Mouse (Mus musculus): ENCODE measurements around the gene Tbl1x. TPM values are rescaled to one million over a fixed set of nuclear protein-coding genes. Genes with fewer than 3 reads are reported as not detected.
A peak's percentile ranks its signal among the peaks of the same experiment; 100 is the strongest.

Gene Tbl1x
- polyA plus RNA-seq, 1 experiment from 2014 or later, result 48.9 TPM

GRCm38 (mm10) chrX:77611938-77612337 lies 101.1 kb downstream of the Tbl1x start:
- Histone ChIP-seq H3K9ac (replicated peaks; ENCODE audit: low read depth, low read length) (no peak overlapping the region), H3K27ac (ENCODE audit: low read depth, low read length) (no peak overlapping the region), H3K9me3 (ENCODE audit: control insufficient read depth, low read length) (no peaks in the 10 kb centered on the region), H3K36me3 (ENCODE audit: control insufficient read depth, insufficient read depth, low read length) (no peaks in the 10 kb centered on the region), H3K27me3 (ENCODE audit: control insufficient read depth, insufficient read depth, low read length) (no peaks in the 10 kb centered on the region), H3K4me2 (ENCODE audit: low read depth, low read length) (no peak overlapping the region), H3K4me1 (ENCODE audit: control insufficient read depth, insufficient read depth, low read length) (no peaks in the 10 kb centered on the region), H3K4me3 (ENCODE audit: low read depth, low read length) (no peak overlapping the region)
- no peak for ATAC-seq (ENCODE audit: low read depth)
- WGBS, result 88% methylated on average over 3 of the region's 3 CpGs

GRCm38 (mm10) chrX:77613041-77613440 lies 102.2 kb downstream of the Tbl1x start:
- 97% methylated on average over 1 of the region's 1 CpGs for WGBS
- no peak for ATAC-seq (ENCODE audit: low read depth)
- no peak overlapping the region for H3K4me3 ChIP-seq (ENCODE audit: low read depth, low read length)

GRCm38 (mm10) chrX:77615735-77616293 lies 105.0 kb downstream of the Tbl1x start:
- Histone ChIP-seq H3K27me3 (ENCODE audit: control insufficient read depth, insufficient read depth, low read length) (no peaks in the 10 kb centered on the region), H3K4me2 (ENCODE audit: low read depth, low read length) (no peak overlapping the region), H3K27ac (ENCODE audit: low read depth, low read length) (no peak overlapping the region), H3K4me1 (ENCODE audit: control insufficient read depth, insufficient read depth, low read length) (no peaks in the 10 kb centered on the region), H3K9me3 (ENCODE audit: control insufficient read depth, low read length) (no peaks in the 10 kb centered on the region), H3K9ac (replicated peaks; ENCODE audit: low read depth, low read length) (no peak overlapping the region), H3K36me3 (ENCODE audit: control insufficient read depth, insufficient read depth, low read length) (no peaks in the 10 kb centered on the region), H3K4me3 (ENCODE audit: low read depth, low read length) (no peak overlapping the region)
- WGBS, result 69% methylated on average over 4 of the region's 4 CpGs
- ATAC-seq (ENCODE audit: low read depth), result no peak

More at GRCm38 (mm10) chrX:77613041-77613440, 102.2 kb downstream of the Tbl1x start:
- Histone ChIP-seq H3K9ac (replicated peaks; ENCODE audit: low read depth, low read length) (no peak overlapping the region), H3K27me3 (ENCODE audit: control insufficient read depth, insufficient read depth, low read length) (no peaks in the 10 kb centered on the region), H3K27ac (ENCODE audit: low read depth, low read length) (no peak overlapping the region), H3K4me2 (ENCODE audit: low read depth, low read length) (no peak overlapping the region), H3K36me3 (ENCODE audit: control insufficient read depth, insufficient read depth, low read length) (no peaks in the 10 kb centered on the region), H3K4me1 (ENCODE audit: control insufficient read depth, insufficient read depth, low read length) (no peaks in the 10 kb centered on the region), H3K9me3 (ENCODE audit: control insufficient read depth, low read length) (no peaks in the 10 kb centered on the region)

GRCm38 (mm10) chrX:77617368-77618144 lies 106.7 kb downstream of the Tbl1x start:
- no peaks in the 10 kb centered on the region for H3K36me3 ChIP-seq (ENCODE audit: control insufficient read depth, insufficient read depth, low read length)
- no peaks in the 10 kb centered on the region for H3K9me3 ChIP-seq (ENCODE audit: control insufficient read depth, low read length)
- no peak for ATAC-seq (ENCODE audit: low read depth)
- H3K4me3 ChIP-seq (ENCODE audit: low read depth, low read length), result no peak overlapping the region
- H3K27ac ChIP-seq (ENCODE audit: low read depth, low read length), result no peak overlapping the region
- WGBS, result 89% methylated on average over 6 of the region's 6 CpGs
- no peaks in the 10 kb centered on the region for H3K27me3 ChIP-seq (ENCODE audit: control insufficient read depth, insufficient read depth, low read length)
- no peak overlapping the region for H3K9ac ChIP-seq (replicated peaks; ENCODE audit: low read depth, low read length)
- H3K4me1 ChIP-seq (ENCODE audit: control insufficient read depth, insufficient read depth, low read length), result no peaks in the 10 kb centered on the region
- H3K4me2 ChIP-seq (ENCODE audit: low read depth, low read length), result no peak overlapping the region

- Histone ChIP-seq H3K27ac (ENCODE audit: low read depth, low read length) (no peak overlapping the region), H3K9me3 (ENCODE audit: control insufficient read depth, low read length) (no peaks in the 10 kb centered on the region), H3K4me3 (ENCODE audit: low read depth, low read length) (no peak overlapping the region), H3K4me1 (ENCODE audit: control insufficient read depth, insufficient read depth, low read length) (no peaks in the 10 kb centered on the region), H3K36me3 (ENCODE audit: control insufficient read depth, insufficient read depth, low read length) (no peaks in the 10 kb centered on the region), H3K4me2 (ENCODE audit: low read depth, low read length) (no peak overlapping the region), H3K9ac (replicated peaks; ENCODE audit: low read depth, low read length) (no peak overlapping the region), H3K27me3 (ENCODE audit: control insufficient read depth, insufficient read depth, low read length) (no peaks in the 10 kb centered on the region)
- no peak for ATAC-seq (ENCODE audit: low read depth)
- 85% methylated on average over 2 of the region's 2 CpGs for WGBS
These were observed 119.6 kb downstream of the Tbl1x start for GRCm38 (mm10) chrX:77630439-77630838.

GRCm38 (mm10) chrX:77636499-77636898 lies 125.7 kb downstream of the Tbl1x start:
- 52% methylated on average over 3 of the region's 3 CpGs for WGBS
- no peak for ATAC-seq (ENCODE audit: low read depth)
- H3K9ac ChIP-seq (replicated peaks; ENCODE audit: low read depth, low read length), result no peak overlapping the region

GRCm38 (mm10) chrX:77638076-77638475 lies 127.3 kb downstream of the Tbl1x start:
- no peak overlapping the region for H3K4me2 ChIP-seq (ENCODE audit: low read depth, low read length)
- no peaks in the 10 kb centered on the region for H3K36me3 ChIP-seq (ENCODE audit: control insufficient read depth, insufficient read depth, low read length)
- peak; percentile 88 for ATAC-seq (ENCODE audit: low read depth)
- H3K4me3 ChIP-seq (ENCODE audit: low read depth, low read length), result no peak overlapping the region
- H3K9ac ChIP-seq (replicated peaks; ENCODE audit: low read depth, low read length), result no peak overlapping the region
- H3K27ac ChIP-seq (ENCODE audit: low read depth, low read length), result no peak overlapping the region
- no peaks in the 10 kb centered on the region for H3K9me3 ChIP-seq (ENCODE audit: control insufficient read depth, low read length)
- WGBS, result 10% methylated on average over 3 of the region's 3 CpGs
- no peaks in the 10 kb centered on the region for H3K27me3 ChIP-seq (ENCODE audit: control insufficient read depth, insufficient read depth, low read length)
- H3K4me1 ChIP-seq (ENCODE audit: control insufficient read depth, insufficient read depth, low read length), result no peaks in the 10 kb centered on the region

More at GRCm38 (mm10) chrX:77636499-77636898, 125.7 kb downstream of the Tbl1x start:
- no peak overlapping the region for H3K4me2 ChIP-seq (ENCODE audit: low read depth, low read length)
- H3K27me3 ChIP-seq (ENCODE audit: control insufficient read depth, insufficient read depth, low read length), result no peaks in the 10 kb centered on the region
- no peaks in the 10 kb centered on the region for H3K4me1 ChIP-seq (ENCODE audit: control insufficient read depth, insufficient read depth, low read length)
- no peaks in the 10 kb centered on the region for H3K9me3 ChIP-seq (ENCODE audit: control insufficient read depth, low read length)
- H3K4me3 ChIP-seq (ENCODE audit: low read depth, low read length), result no peak overlapping the region
- H3K27ac ChIP-seq (ENCODE audit: low read depth, low read length), result no peak overlapping the region
- H3K36me3 ChIP-seq (ENCODE audit: control insufficient read depth, insufficient read depth, low read length), result no peaks in the 10 kb centered on the region

- 91% methylated on average over 4 of the region's 4 CpGs for WGBS
- no peak for ATAC-seq (ENCODE audit: low read depth)
- H3K9me3 ChIP-seq (ENCODE audit: control insufficient read depth, low read length), result no peaks in the 10 kb centered on the region
These were observed 129.5 kb downstream of the Tbl1x start for GRCm38 (mm10) chrX:77640301-77640700.

GRCm38 (mm10) chrX:77646164-77646563 lies 135.4 kb downstream of the Tbl1x start:
- Histone ChIP-seq H3K4me2 (ENCODE audit: low read depth, low read length) (no peak overlapping the region), H3K27me3 (ENCODE audit: control insufficient read depth, insufficient read depth, low read length) (no peaks in the 10 kb centered on the region), H3K4me1 (ENCODE audit: control insufficient read depth, insufficient read depth, low read length) (no peaks in the 10 kb centered on the region), H3K27ac (ENCODE audit: low read depth, low read length) (no peak overlapping the region), H3K9me3 (ENCODE audit: control insufficient read depth, low read length) (no peaks in the 10 kb centered on the region), H3K36me3 (ENCODE audit: control insufficient read depth, insufficient read depth, low read length) (no peaks in the 10 kb centered on the region), H3K4me3 (ENCODE audit: low read depth, low read length) (no peak overlapping the region), H3K9ac (replicated peaks; ENCODE audit: low read depth, low read length) (no peak overlapping the region)
- ATAC-seq (ENCODE audit: low read depth), result no peak
- 91% methylated on average over 7 of the region's 7 CpGs for WGBS

More at GRCm38 (mm10) chrX:77640301-77640700, 129.5 kb downstream of the Tbl1x start:
- Histone ChIP-seq H3K4me3 (ENCODE audit: low read depth, low read length) (no peak overlapping the region), H3K27me3 (ENCODE audit: control insufficient read depth, insufficient read depth, low read length) (no peaks in the 10 kb centered on the region), H3K27ac (ENCODE audit: low read depth, low read length) (no peak overlapping the region), H3K4me1 (ENCODE audit: control insufficient read depth, insufficient read depth, low read length) (no peaks in the 10 kb centered on the region), H3K36me3 (ENCODE audit: control insufficient read depth, insufficient read depth, low read length) (no peaks in the 10 kb centered on the region), H3K4me2 (ENCODE audit: low read depth, low read length) (no peak overlapping the region), H3K9ac (replicated peaks; ENCODE audit: low read depth, low read length) (no peak overlapping the region)
